Mouse (Mus musculus) neural tube, embryonic 14.5 days (tissue): ENCODE measurements around the gene 2210408I21Rik. TPM values are rescaled to one million over a fixed set of nuclear protein-coding genes. Genes with fewer than 3 reads are reported as not detected.
"Not testable (repeated sequence)": the region's sequence is repeated elsewhere in the genome, so short reads cannot be mapped to it uniquely, and the experiment has no call there.

ENCODE experiments used
- ATAC-seq: fragments of 200-750 bp; cut with Nextera tagmentation; 2 replicates; pipeline ENCODE4 v1.8.0; 2017; ENCODE audit warnings: low read depth, mild to moderate bottlenecking, moderate TSS enrichment, moderate library complexity
- H3K27ac ChIP-seq: fragments of 300-500 bp; sonication (generic); 2 replicates; pipeline ENCODE4 v1.5.1; 2014; ENCODE audit warnings: low read depth, mild to moderate bottlenecking, control low read depth, low read length, moderate library complexity, mixed read lengths
- H3K27me3 ChIP-seq: fragments of 300-500 bp; sonication (generic); 2 replicates; pipeline ENCODE4 v1.6.1; 2014; ENCODE audit warnings: low read length; ENCODE audit not compliant: control insufficient read depth, insufficient read depth
- H3K36me3 ChIP-seq: fragments of 300-500 bp; sonication (generic); 2 replicates; pipeline ENCODE4 v1.6.1; 2014; ENCODE audit warnings: low read length, mixed read lengths; ENCODE audit not compliant: control insufficient read depth, insufficient read depth
- H3K4me1 ChIP-seq: fragments of 300-500 bp; sonication (generic); 2 replicates; pipeline ENCODE4 v1.6.1; 2014; ENCODE audit warnings: low read length; ENCODE audit not compliant: control insufficient read depth, insufficient read depth
- H3K4me2 ChIP-seq: fragments of 300-500 bp; sonication (generic); 2 replicates; pipeline ENCODE4 v1.6.1; 2014; ENCODE audit warnings: mild to moderate bottlenecking, low read depth, low read length, control low read depth
- H3K4me3 ChIP-seq: fragments of 300-500 bp; sonication (generic); 2 replicates; pipeline ENCODE4 v1.5.1; 2014; ENCODE audit warnings: low read depth, low read length, control low read depth, mixed read lengths
- H3K9ac ChIP-seq: fragments of 300-500 bp; sonication (generic); replicated peaks from 2 replicates; pipeline ENCODE4 v1.6.1; 2014; ENCODE audit warnings: low read depth, mild to moderate bottlenecking, control low read depth, low read length, mixed read lengths
- H3K9me3 ChIP-seq: fragments of 300-500 bp; sonication (generic); 2 replicates; pipeline ENCODE4 v1.6.1; 2016; ENCODE audit warnings: low read length; ENCODE audit not compliant: control insufficient read depth
- WGBS: fragments of 180-500 bp; shearing (Covaris S2); extraction: QIAGEN DNeasy Blood & Tissue Kit; methylation state at CpG from one replicate; pipeline ENCODE4 v1.1.7; 2014; 5-methylcytosine and 5-hydroxymethylcytosine counted together
- polyA plus RNA-seq: library from polyadenylated mRNA; unstranded; fragments of >200 nt; fragmentation: Nextera tagmentation; extraction: Ambion mirVana; gene quantifications from 2 replicates; pipeline ENCODE4 v1.2.1, GENCODE M21; 2014

Gene 2210408I21Rik
- 12.2 and 14.6 TPM in 2 replicates for polyA plus RNA-seq

DNA sequence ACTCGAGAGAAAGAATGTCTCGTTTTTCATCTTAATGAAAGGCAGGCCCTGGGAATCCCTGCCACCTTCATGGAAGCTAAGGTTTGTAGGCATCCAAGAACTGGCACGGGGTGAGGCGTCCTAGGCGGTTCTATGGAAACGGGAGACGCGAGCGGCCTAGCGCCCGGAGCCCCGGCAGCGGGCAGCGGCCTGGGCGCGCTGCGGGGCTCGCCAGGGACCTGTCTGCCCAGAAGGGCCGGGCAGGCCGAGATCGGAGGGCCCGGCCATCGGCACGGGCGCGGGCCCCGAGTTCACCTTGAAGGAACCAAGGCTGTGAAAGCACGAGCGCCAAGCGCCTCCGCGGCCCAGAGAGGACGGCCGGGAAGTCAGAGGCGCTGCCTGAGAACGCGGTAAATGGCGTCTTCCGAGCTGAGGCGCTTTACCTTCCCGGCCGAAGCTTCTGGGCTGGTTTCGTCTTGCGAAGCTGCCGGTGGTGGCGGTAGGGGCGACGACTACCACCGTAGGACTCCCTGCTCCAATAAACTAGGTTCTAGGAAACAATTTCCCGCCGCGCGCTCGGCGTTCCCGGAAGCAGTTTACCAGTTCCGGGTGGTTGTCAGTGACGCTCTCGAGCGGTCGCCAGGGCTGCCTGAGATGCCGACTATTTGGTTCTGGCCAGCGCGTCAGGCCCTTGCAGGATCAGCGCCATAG lies at the start of gene 2210408I21Rik, which contains the start of gene Slf1:
2210408I21Rik (plus strand) TSS at position 610 of the 690 bp plus-strand sequence.
Slf1 (minus strand) TSS at position 543 of the 690 bp plus-strand sequence.
- Histone ChIP-seq H3K9me3 (no peaks in the 10 kb centered on the region), H3K27ac (peak within 1 kb of the TSS; percentile 85), H3K4me1 (peaks cover 7% of the 10 kb centered on the region; the same call in 1 of the 2 replicates), H3K9ac (peak within 1 kb of the TSS; percentile 84), H3K4me3 (peak within 1 kb of the TSS; percentile 93), H3K27me3 (no peaks in the 10 kb centered on the region), H3K4me2 (peak within 1 kb of the TSS; percentile 63), H3K36me3 (no peaks in the 10 kb centered on the region)
- ATAC-seq, result peak; percentile 99
- WGBS, result under 1% methylated on average over 56 of the region's 65 CpGs

DNA sequence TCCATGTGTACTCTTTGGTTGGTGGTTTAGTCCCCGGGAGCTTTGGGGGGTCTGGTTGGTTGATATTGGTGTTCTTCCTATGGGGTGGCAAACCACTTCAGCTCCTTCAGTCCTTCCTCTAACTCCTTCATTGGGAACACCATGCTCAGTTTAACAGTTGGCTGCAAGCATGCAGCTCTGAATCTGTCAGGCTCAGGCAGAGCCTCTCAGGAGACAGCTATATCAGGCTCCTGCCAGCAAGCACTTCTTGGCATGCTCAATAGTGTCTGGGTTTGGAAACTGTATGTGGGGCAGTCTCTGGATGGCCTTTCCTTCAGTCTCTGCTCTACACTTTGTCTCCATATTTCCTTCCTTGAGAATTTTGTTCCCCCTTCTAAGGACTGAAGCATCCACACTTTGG lies 42.5 kb upstream of the 2210408I21Rik start:
- not testable (repeated sequence) for H3K36me3 ChIP-seq
- WGBS, result 95% methylated on average over 1 of the region's 1 CpGs

DNA sequence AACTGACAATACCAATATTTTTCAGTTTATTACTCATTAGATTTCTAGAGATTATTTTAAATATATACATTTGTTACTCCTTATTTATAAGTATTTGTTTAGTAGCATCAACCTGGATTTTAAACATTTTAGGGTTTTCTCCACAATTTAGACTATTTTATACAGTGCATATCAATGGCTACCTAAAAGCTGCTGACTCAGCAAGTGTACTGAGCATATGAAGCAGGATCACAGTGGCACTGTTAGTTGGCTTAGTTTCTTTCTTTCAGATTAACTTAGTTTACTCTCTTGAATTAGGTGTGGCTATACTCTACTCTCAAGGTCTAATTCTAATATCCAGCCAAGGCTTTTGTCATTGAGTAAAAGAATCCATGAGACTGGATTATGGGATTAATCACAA lies 27.6 kb upstream of the 2210408I21Rik start:
- H3K4me1 ChIP-seq, result no peaks in the 10 kb centered on the region
- no peaks in the 10 kb centered on the region for H3K36me3 ChIP-seq
- H3K9me3 ChIP-seq, result no peaks in the 10 kb centered on the region
- no peak overlapping the region for H3K4me2 ChIP-seq
- H3K27me3 ChIP-seq, result no peaks in the 10 kb centered on the region
- no peak overlapping the region for H3K27ac ChIP-seq
- no peak overlapping the region for H3K9ac ChIP-seq
- no peak overlapping the region for H3K4me3 ChIP-seq
- ATAC-seq, result no peak

More for the DNA sequence above, 42.5 kb upstream of the 2210408I21Rik start:
- H3K4me3 ChIP-seq, H3K27ac ChIP-seq, H3K4me2 ChIP-seq, H3K4me1 ChIP-seq, H3K9me3 ChIP-seq, H3K27me3 ChIP-seq, ATAC-seq, H3K9ac ChIP-seq: not testable (repeated sequence)

- Histone ChIP-seq H3K36me3 (no peaks in the 10 kb centered on the region), H3K4me1 (no peaks in the 10 kb centered on the region), H3K9me3 (no peaks in the 10 kb centered on the region), H3K9ac (no peak overlapping the region), H3K4me3 (no peak overlapping the region), H3K4me2 (no peak overlapping the region), H3K27ac (no peak overlapping the region), H3K27me3 (no peaks in the 10 kb centered on the region)
- 96% methylated on average over 4 of the region's 4 CpGs for WGBS
- no peak for ATAC-seq
Observed at GRCm38 (mm10) chr13:77118695-77119094, 16.6 kb upstream of the 2210408I21Rik start.

DNA sequence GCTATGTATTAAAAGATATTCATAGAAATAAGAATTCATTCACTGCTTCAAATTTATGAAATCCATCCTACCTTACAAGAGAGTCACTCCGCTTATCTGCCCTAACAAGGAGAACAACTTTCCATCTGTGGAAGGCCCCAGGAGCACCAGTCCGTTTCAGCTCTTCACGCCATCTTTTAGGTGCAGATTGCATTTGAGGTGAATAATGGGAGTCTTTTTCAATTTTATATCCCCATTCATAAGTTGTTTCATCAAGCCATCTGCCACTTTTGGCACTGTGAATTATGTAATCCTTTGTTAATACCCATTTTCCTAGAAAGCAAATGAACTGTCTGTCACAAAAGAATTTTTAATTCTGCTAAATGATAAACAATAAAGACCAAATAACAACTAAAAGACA lies 10.2 kb upstream of the 2210408I21Rik start:
- no peak overlapping the region for H3K4me2 ChIP-seq

DNA sequence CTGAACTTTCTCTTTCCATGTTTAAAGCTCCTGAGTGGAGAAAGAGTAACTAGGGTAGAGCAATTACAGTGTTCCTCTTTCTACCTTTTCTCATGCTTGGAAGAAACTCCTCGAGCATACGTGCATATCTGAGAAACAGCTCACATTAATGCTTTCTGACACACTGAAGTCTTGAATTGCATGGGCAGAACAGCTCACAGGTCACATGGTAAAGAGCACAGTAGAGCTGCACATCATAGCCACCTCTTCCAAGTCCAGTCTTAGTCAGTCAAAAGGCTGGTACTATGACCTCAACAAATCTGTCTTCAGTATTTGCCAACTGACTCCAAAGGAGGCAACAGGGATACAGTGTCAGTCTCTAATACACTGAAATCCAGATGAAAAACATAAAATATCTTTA lies 7.1 kb upstream of the 2210408I21Rik start:
- 91% methylated on average over 2 of the region's 2 CpGs for WGBS
- no peak for ATAC-seq
- Histone ChIP-seq H3K9me3 (no peaks in the 10 kb centered on the region), H3K27me3 (no peaks in the 10 kb centered on the region), H3K4me3 (no peak overlapping the region), H3K36me3 (no peaks in the 10 kb centered on the region), H3K27ac (no peak overlapping the region), H3K4me2 (no peak overlapping the region), H3K4me1 (no peaks in the 10 kb centered on the region), H3K9ac (no peak overlapping the region)

More for the DNA sequence above, 10.2 kb upstream of the 2210408I21Rik start:
- no peaks in the 10 kb centered on the region for H3K36me3 ChIP-seq
- no peak overlapping the region for H3K9ac ChIP-seq
- H3K4me1 ChIP-seq, result no peaks in the 10 kb centered on the region
- no peak overlapping the region for H3K4me3 ChIP-seq
- H3K27me3 ChIP-seq, result no peaks in the 10 kb centered on the region
- H3K27ac ChIP-seq, result no peak overlapping the region
- H3K9me3 ChIP-seq, result no peaks in the 10 kb centered on the region
- WGBS, result 69% methylated on average over 3 of the region's 3 CpGs
- no peak for ATAC-seq

- Histone ChIP-seq H3K4me1 (peaks cover 3% of the 10 kb centered on the region; the same call in 1 of the 2 replicates), H3K9ac (no peak overlapping the region), H3K36me3 (no peaks in the 10 kb centered on the region), H3K9me3 (no peaks in the 10 kb centered on the region), H3K27me3 (no peaks in the 10 kb centered on the region), H3K4me3 (no peak overlapping the region), H3K4me2 (no peak overlapping the region), H3K27ac (no peak overlapping the region)
- WGBS, result 86% methylated on average over 2 of the region's 2 CpGs
- no peak for ATAC-seq
Observed at GRCm38 (mm10) chr13:77131132-77131531, 4.2 kb upstream of the 2210408I21Rik start.

DNA sequence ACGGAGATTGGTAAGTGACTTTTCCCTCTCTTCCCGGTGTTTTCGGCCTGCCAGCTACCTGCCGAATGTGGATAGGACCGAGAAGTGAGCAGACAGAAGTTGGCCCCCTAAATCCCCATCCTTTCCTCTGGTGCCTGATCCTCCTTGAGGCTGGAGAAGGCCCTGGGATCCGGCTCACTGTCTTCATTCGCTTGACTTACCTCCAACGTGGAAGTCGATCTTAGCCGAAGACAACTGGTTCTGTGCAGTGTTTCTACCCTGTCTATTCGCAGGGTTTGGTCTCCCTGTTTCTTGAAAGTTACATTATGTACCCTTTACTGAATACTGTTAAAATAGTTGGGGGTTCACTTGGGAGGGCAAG lies 261 bp downstream of the 2210408I21Rik start:
- Histone ChIP-seq H3K9ac (peak overlapping the region; percentile 84), H3K36me3 (no peaks in the 10 kb centered on the region), H3K4me1 (peaks cover 7% of the 10 kb centered on the region; the same call in 1 of the 2 replicates), H3K9me3 (no peaks in the 10 kb centered on the region), H3K4me3 (peak overlapping the region; percentile 93), H3K27ac (peak overlapping the region; percentile 85), H3K4me2 (peak overlapping the region; percentile 63), H3K27me3 (no peaks in the 10 kb centered on the region)
- peak; percentile 75 for ATAC-seq
- WGBS, result under 1% methylated on average over 11 of the region's 11 CpGs

DNA sequence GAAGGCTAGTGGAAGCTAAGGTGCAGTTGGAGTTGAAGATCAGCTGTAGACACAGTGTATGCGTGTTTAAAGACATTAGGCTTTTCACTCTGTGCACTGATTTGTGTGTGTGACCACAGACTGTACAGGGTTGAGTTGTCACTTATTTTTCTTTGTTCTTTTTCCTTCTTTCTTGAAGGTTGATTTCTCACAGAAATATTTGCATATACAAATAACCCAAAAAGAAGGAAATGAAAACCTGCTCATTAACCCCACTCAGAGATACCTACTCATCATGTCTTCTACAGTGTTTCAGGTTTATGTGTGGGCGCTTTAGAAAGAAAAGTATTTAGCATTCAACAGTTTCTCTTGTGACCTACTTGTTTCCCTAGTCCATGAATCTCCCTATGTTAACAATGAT lies 5.5 kb downstream of the 2210408I21Rik start:
- WGBS, result 88% methylated on average over 2 of the region's 2 CpGs
- no peak for ATAC-seq

More for the DNA sequence above, 5.5 kb downstream of the 2210408I21Rik start:
- Histone ChIP-seq H3K36me3 (no peaks in the 10 kb centered on the region), H3K4me3 (no peak overlapping the region), H3K27ac (no peak overlapping the region), H3K4me2 (no peak overlapping the region), H3K9ac (no peak overlapping the region), H3K9me3 (no peaks in the 10 kb centered on the region), H3K4me1 (peaks cover 4% of the 10 kb centered on the region; the same call in 1 of the 2 replicates), H3K27me3 (no peaks in the 10 kb centered on the region)
